Mouse (Mus musculus) limb, embryonic 15.5 days (tissue): ENCODE measurements around the gene Gbp5. TPM values are rescaled to one million over a fixed set of nuclear protein-coding genes. Genes with fewer than 3 reads are reported as not detected.
"Not testable (repeated sequence)": the region's sequence is repeated elsewhere in the genome, so short reads cannot be mapped to it uniquely, and the experiment has no call there.

ENCODE experiments used
- ATAC-seq: fragments of 200-750 bp; cut with Nextera tagmentation; 2 replicates; pipeline ENCODE4 v1.8.0; 2017; ENCODE audit warnings: low read depth, moderate TSS enrichment; ENCODE audit not compliant: insufficient number of reproducible peaks, low FRiP score, low TSS enrichment
- H3K27ac ChIP-seq: fragments of 300-500 bp; sonication (generic); 2 replicates; pipeline ENCODE4 v1.5.1; 2015; ENCODE audit warnings: moderate library complexity, mild to moderate bottlenecking, inconsistent platforms
- H3K27me3 ChIP-seq: fragments of 300-500 bp; sonication (generic); 2 replicates; pipeline ENCODE4 v1.6.1; 2015; ENCODE audit warnings: inconsistent platforms
- H3K36me3 ChIP-seq: fragments of 300-500 bp; sonication (generic); 2 replicates; pipeline ENCODE4 v1.6.1; 2015; ENCODE audit warnings: inconsistent platforms
- H3K4me1 ChIP-seq: fragments of 300-500 bp; sonication (generic); 2 replicates; pipeline ENCODE4 v1.6.1; 2015; ENCODE audit warnings: inconsistent platforms
- H3K4me2 ChIP-seq: fragments of 300-500 bp; sonication (generic); 2 replicates; pipeline ENCODE4 v1.6.1; 2015; ENCODE audit warnings: mild to moderate bottlenecking, inconsistent platforms
- H3K4me3 ChIP-seq: fragments of 300-500 bp; sonication (generic); 2 replicates; pipeline ENCODE4 v1.5.1; 2015; ENCODE audit warnings: mild to moderate bottlenecking, inconsistent platforms
- H3K9ac ChIP-seq: fragments of 300-500 bp; sonication (generic); 2 replicates; pipeline ENCODE4 v1.6.1; 2015; ENCODE audit warnings: inconsistent platforms
- H3K9me3 ChIP-seq: fragments of 300-500 bp; sonication (generic); 2 replicates; pipeline ENCODE4 v1.6.1; 2016; ENCODE audit warnings: inconsistent platforms
- WGBS: fragments of 180-500 bp; shearing (Covaris S2); methylation state at CpG from one replicate; pipeline ENCODE4 v1.1.7; 2015; 5-methylcytosine and 5-hydroxymethylcytosine counted together
- polyA plus RNA-seq: library from polyadenylated mRNA; unstranded; fragments of >200 nt; fragmentation: Nextera tagmentation; extraction: Ambion mirVana; gene quantifications from 2 replicates; pipeline ENCODE4 v1.2.1, GENCODE M21; 2015

Gbp5 gene
- polyA plus RNA-seq, 1 experiment from 2014 or later: not detected

DNA sequence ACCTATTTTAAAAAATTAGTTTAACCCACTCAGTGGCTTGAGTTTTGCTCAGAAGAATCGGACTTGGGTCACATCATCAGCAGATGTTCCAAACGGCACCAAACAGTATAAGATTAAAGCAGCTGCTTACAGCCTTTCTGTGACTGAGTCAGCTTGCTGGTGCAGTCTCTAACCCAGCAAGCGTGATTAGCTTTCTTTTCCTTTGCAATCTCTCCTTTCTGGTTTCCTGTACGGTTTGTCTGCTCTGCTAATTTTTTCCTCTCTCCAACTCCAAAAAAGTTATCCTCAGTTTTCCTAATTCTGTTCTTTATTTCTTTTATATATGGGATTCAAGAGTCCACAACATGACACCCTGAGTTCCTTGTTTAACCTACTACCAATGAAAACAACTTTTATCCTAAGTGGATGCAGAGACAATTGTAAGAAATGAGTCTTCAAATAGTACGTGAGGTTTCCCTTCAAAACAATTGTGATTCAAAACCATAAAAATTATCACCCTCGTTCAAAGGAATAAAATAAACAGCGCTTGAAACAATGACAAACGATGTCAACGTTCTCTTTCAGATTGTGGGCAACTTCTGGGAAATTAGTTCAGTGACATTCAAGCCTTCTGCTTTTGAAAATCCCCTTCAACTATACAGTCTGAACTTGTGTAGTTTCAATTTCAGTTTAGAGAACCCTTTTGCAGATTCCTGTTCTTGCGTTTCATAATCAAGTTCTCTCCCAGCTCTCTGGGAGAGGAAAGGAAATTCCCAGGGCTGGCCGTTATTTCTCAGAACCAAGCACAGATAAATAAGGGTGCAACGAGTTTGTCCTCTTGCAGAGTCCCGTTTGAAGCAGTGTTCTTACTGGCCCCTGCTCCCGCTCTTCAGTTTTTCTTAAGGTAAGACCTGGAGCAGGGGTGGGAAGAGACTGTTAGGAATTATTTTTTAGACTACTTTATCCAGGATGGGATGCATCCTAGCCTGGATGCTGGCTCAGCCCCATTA is 2.6 kb downstream of the Gbp5 start:
- Histone ChIP-seq H3K27ac (no peak overlapping the region), H3K27me3 (no peaks in the 10 kb centered on the region), H3K4me3 (no peak overlapping the region), H3K4me2 (no peak overlapping the region), H3K4me1 (no peaks in the 10 kb centered on the region), H3K9me3 (no peaks in the 10 kb centered on the region), H3K36me3 (no peaks in the 10 kb centered on the region), H3K9ac (no peak overlapping the region)
- 52% methylated on average over 14 of the region's 14 CpGs for WGBS
- ATAC-seq: no peak

DNA sequence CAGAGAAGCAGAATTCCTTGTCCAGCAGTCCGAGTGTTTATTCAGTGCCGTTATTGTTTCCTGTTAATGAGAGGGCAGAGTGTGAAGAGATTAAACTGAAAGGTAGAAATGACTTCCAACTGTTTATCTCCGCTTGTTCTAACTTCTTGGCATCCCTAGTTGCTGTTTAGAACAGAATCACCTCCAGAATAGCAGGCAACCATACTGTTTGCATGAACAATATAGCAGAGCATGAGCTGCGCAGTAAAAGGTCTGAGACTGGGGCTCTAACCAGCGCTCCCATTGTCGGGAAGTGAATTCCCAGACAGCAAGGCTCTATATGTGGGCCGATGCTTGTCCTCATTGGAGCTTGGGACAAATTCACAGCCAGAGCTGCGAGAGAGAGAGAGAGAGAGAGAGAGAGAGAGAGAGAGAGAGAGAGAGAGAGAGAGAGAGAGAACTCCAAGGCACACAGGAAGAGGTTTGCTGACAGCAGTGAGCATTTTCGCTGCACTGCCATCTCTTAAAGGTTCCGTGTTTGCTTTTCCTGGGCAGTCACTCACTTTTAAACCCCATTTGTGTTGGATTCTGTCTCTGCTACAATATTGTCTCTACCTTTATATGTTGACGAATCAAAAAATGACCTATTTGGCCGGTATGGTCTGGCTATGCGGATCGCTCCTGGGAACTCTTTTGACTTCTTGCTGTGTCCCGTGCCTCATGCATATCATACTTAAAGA is 3.5 kb downstream of the Gbp5 start:
- 62% methylated on average over 15 of the region's 15 CpGs for WGBS
- H3K4me3 ChIP-seq: no peak overlapping the region
- H3K27me3 ChIP-seq: no peaks in the 10 kb centered on the region
- H3K9ac ChIP-seq: no peak overlapping the region
- H3K36me3 ChIP-seq: no peaks in the 10 kb centered on the region
- no peak overlapping the region for H3K27ac ChIP-seq
- H3K4me1 ChIP-seq: no peaks in the 10 kb centered on the region
- no peaks in the 10 kb centered on the region for H3K9me3 ChIP-seq
- ATAC-seq: no peak
- H3K4me2 ChIP-seq: no peak overlapping the region

GRCm38 (mm10) chr3:142498941-142499340 is 5.2 kb downstream of the Gbp5 start:
- ATAC-seq: no peak
- Histone ChIP-seq H3K9me3 (no peaks in the 10 kb centered on the region), H3K27me3 (no peaks in the 10 kb centered on the region), H3K9ac (no peak overlapping the region), H3K4me2 (no peak overlapping the region), H3K4me1 (no peaks in the 10 kb centered on the region), H3K4me3 (no peak overlapping the region), H3K27ac (no peak overlapping the region), H3K36me3 (no peaks in the 10 kb centered on the region)
- WGBS: 75% methylated on average over 5 of the region's 5 CpGs

- no peak for ATAC-seq
- Histone ChIP-seq H3K4me1 (no peaks in the 10 kb centered on the region), H3K27ac (no peak overlapping the region), H3K4me2 (no peak overlapping the region), H3K9ac (no peak overlapping the region), H3K36me3 (no peaks in the 10 kb centered on the region), H3K9me3 (no peaks in the 10 kb centered on the region), H3K27me3 (no peaks in the 10 kb centered on the region; the same call in 1 of the 2 replicates), H3K4me3 (no peak overlapping the region)
- WGBS: 82% methylated on average over 3 of the region's 3 CpGs
These were observed 34.3 kb downstream of the Gbp5 start for GRCm38 (mm10) chr3:142528116-142528515.

GRCm38 (mm10) chr3:142529597-142529996 is 35.8 kb downstream of the Gbp5 start:
- Histone ChIP-seq H3K27ac (no peak overlapping the region), H3K36me3 (no peaks in the 10 kb centered on the region), H3K4me3 (peak overlapping the region; percentile 58), H3K9me3 (no peaks in the 10 kb centered on the region), H3K9ac (no peak overlapping the region), H3K4me1 (no peaks in the 10 kb centered on the region), H3K4me2 (peak overlapping the region; percentile 88), H3K27me3 (no peaks in the 10 kb centered on the region; the same call in 1 of the 2 replicates)
- 45% methylated on average over 2 of the region's 2 CpGs for WGBS
- no peak for ATAC-seq

DNA sequence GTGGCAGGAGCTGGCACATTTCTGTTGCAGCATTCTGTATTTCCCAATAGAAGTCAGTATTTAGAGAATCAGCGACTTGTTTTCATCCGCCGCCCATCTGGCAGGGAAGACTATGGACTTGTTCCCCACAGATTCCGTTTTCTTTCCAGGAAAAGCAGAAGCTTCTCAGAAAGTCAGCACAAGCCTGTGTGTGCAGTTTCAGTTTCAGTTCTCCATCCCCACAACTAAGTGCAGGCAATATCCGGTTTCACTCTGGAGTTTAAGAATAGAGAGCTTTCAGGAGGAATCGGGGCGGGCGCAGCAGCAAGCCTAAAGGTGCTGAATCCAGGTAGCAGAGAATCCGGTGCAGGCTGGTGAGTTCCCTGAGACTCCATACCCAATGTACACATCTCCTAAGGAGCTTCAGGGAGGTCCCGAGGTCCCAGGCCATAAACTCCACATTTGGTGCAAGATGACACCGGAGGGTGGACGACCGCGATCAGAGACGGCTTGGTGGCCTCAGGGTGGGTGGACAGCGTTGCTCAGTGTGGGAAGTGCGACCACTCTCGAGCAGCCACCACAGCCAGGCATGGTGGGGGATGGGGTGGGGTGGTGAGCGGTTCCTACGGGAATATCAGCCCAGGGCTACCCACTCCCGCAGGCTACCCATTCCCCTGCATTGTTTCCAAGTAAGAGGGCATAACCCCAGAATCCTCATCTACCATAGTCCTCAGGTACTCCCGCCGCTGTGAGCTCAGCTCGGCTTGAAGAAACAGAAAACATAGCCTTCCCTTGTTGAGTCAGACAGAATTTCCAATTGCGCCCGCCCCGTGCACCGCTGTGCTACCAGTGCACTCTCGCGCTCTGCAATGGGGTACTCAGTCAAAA is 36.5 kb downstream of the Gbp5 start, which contains the start of gene Gbp7:
Gene Gbp7 (plus strand): TSS at position 256 of the 867 bp plus-strand sequence.
- H3K27ac ChIP-seq: no peak within 1 kb of the TSS
- WGBS: 1% methylated on average over 30 of the region's 30 CpGs
- H3K4me2 ChIP-seq: peak within 1 kb of the TSS; percentile 88
- H3K27me3 ChIP-seq: no peaks in the 10 kb centered on the region; the same call in 1 of the 2 replicates
- H3K4me3 ChIP-seq: peak within 1 kb of the TSS; percentile 58
- no peaks in the 10 kb centered on the region for H3K4me1 ChIP-seq
- H3K9ac ChIP-seq: peak within 1 kb of the TSS; percentile 21
- no peaks in the 10 kb centered on the region for H3K36me3 ChIP-seq
- ATAC-seq: peak; percentile 72
- no peaks in the 10 kb centered on the region for H3K9me3 ChIP-seq

GRCm38 (mm10) chr3:142531595-142531994 is 37.8 kb downstream of the Gbp5 start:
- no peak for ATAC-seq
- Histone ChIP-seq H3K4me2 (no peak overlapping the region), H3K4me1 (no peaks in the 10 kb centered on the region), H3K36me3 (no peaks in the 10 kb centered on the region), H3K4me3 (no peak overlapping the region), H3K9ac (no peak overlapping the region), H3K27ac (no peak overlapping the region), H3K9me3 (no peaks in the 10 kb centered on the region), H3K27me3 (no peaks in the 10 kb centered on the region; the same call in 1 of the 2 replicates)
- 95% methylated on average over 3 of the region's 3 CpGs for WGBS

GRCm38 (mm10) chr3:142533185-142533584 is 39.4 kb downstream of the Gbp5 start:
- Histone ChIP-seq H3K9ac (no peak overlapping the region), H3K4me1 (no peaks in the 10 kb centered on the region), H3K9me3 (no peaks in the 10 kb centered on the region), H3K36me3 (no peaks in the 10 kb centered on the region), H3K27me3 (no peaks in the 10 kb centered on the region; the same call in 1 of the 2 replicates), H3K27ac (no peak overlapping the region), H3K4me2 (no peak overlapping the region), H3K4me3 (no peak overlapping the region)
- no peak for ATAC-seq
- WGBS: 89% methylated on average over 3 of the region's 3 CpGs

GRCm38 (mm10) chr3:142535667-142536066 is 41.9 kb downstream of the Gbp5 start:
- no peak overlapping the region for H3K4me3 ChIP-seq
- no peak for ATAC-seq
- WGBS: 67% methylated on average over 1 of the region's 1 CpGs

DNA sequence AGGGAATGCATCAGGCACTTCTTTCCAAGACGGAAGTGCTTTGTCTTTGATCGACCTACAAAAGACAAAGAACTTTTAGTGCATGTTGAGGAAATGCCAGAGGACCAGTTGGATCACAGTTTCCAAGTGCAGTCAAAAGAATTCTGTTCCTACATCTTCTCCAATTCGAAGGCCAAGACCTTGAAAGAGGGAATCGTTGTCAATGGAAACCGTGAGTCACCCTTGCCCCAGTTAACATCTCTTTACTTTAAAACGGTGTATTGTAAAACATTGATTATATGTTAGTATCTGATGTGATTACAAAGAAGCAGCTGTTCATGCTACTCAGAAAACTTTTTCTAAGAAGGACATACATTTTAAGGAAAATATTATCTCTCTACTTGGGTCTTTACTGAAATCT is 47.6 kb downstream of the Gbp5 start:
- no peak overlapping the region for H3K4me2 ChIP-seq
- no peak overlapping the region for H3K9ac ChIP-seq
- no peaks in the 10 kb centered on the region for H3K4me1 ChIP-seq
- no peaks in the 10 kb centered on the region for H3K36me3 ChIP-seq
- WGBS: 85% methylated on average over 6 of the region's 6 CpGs
- H3K27ac ChIP-seq: no peak overlapping the region
- ATAC-seq: no peak
- no peak overlapping the region for H3K4me3 ChIP-seq
- H3K9me3 ChIP-seq: no peaks in the 10 kb centered on the region
- no peaks in the 10 kb centered on the region for H3K27me3 ChIP-seq

More at GRCm38 (mm10) chr3:142535667-142536066, 41.9 kb downstream of the Gbp5 start:
- Histone ChIP-seq H3K36me3 (no peaks in the 10 kb centered on the region), H3K4me1 (no peaks in the 10 kb centered on the region), H3K4me2 (no peak overlapping the region), H3K9ac (no peak overlapping the region), H3K27ac (no peak overlapping the region), H3K9me3 (no peaks in the 10 kb centered on the region), H3K27me3 (no peaks in the 10 kb centered on the region; the same call in 1 of the 2 replicates)

DNA sequence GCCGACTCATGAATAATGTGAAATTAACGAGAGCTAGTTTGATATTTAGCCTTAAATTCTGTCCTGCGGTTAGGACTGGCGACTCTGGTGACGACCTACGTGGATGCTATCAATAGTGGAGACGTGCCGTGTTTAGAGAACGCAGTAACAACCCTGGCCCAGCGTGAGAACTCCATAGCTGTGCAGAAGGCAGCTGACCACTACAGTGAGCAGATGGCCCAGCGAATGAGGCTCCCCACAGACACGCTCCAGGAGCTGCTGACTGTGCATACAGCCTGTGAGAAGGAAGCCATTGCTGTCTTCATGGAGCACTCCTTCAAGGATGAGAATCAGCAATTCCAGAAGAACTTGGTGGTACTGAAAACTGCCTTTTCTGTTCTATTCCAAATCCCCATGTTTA is 49.0 kb downstream of the Gbp5 start:
- H3K27ac ChIP-seq, H3K4me1 ChIP-seq, H3K27me3 ChIP-seq, H3K36me3 ChIP-seq, H3K9me3 ChIP-seq, H3K9ac ChIP-seq, H3K4me2 ChIP-seq, ATAC-seq, H3K4me3 ChIP-seq: not testable (repeated sequence)
- WGBS: 78% methylated on average over 12 of the region's 12 CpGs
